Mouse (Mus musculus) B cell, adult 2 months (primary cell): ENCODE results near the gene Dysf.

Experiments used
- DNase-seq, 2 experiments: peaks; one replicate each; pipeline ENCODE4 v3.0.0; 2022

The Dysf gene

DNA sequence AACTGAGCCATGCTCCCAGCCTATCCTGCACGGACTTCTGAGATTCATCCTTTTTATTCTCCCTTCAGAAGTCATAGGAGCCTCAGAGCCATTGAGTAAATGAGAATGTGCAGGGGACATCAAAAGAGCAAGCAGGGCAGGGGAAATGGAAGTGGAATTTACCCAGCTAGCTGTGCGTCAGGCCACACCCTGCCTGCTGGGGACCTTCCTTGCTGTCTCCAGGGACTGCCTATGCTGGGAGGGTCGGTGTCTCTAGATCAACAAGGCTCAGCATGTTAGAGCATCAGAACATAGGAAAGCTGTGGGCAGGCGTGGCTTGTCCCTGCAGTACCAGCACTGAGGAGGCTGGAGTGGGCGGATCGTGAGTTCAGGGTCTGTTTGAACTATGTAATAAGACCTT is 42.6 kb downstream of the Dysf start:
- DNase-seq = no peak

DNA sequence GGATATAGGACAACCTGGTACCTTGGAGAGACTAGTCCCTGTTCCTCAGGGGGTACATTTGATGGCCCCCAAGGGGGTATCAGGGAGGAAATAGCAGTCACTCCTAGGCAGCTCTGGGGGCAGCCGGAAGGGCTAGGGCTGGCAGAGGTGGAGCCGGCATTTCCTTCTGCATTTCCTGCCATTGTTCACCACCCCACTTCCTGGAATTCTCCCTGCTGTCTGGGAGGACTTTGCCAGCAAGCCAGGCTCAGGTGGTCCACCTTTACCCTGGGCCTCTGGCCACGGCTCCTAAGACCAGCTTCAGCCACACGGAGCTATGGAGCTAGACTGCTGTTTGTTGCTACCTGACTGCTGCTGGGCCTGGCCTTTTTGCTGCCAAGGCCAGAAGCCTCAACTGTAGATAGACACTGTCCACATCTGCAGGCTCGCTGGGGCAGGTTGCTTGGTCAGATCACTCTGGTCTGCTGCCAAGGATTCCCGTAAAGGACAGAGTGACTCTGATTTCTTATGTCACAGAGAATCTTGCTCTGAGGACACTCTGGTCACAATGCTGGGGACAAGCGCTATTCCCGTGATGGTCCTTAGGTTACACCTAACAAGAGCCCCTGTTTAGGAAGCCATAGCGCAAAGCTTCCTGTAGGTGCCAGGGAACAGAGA is 45.6 kb downstream of the Dysf start:
- no peak for DNase-seq

DNA sequence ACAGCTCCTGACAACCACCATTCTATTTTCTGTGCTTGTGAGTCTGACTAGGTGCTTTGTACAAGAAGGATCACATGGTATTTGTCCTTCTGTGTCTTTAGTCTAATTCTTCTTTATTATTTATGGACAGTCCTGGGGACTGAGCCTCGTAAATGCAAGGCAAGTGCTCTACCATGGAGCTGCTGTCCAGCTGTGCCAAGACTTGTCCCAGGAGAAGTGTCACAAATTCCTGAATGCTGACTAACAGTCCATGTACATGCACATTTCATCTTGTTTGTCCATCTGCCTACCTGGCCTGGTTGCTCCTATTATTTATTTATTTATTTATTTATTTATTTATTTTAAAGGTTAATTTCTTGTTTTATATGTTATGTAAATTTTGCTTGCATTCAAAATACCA is 47.2 kb downstream of the Dysf start:
- DNase-seq = no peak

DNA sequence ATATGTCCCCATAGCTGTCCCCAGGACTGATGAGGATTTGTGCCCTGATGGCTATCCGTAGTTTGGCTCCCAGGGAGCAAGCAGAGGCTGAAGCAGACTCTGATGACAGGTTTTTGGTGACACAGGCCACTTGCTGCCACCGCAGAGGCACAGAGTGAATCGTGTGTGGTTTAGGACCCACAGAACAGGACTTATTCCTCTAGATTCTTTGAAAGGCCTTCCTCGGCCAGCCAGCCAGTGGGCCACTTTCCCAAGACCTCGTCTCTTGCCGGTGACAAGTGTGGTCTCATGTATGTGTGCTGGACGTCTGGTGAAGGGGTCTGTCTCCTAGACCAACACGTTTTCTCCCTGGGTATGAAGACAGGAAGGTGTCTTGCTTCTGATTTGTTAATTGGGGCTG is 48.8 kb downstream of the Dysf start:
- no peak for DNase-seq

DNA sequence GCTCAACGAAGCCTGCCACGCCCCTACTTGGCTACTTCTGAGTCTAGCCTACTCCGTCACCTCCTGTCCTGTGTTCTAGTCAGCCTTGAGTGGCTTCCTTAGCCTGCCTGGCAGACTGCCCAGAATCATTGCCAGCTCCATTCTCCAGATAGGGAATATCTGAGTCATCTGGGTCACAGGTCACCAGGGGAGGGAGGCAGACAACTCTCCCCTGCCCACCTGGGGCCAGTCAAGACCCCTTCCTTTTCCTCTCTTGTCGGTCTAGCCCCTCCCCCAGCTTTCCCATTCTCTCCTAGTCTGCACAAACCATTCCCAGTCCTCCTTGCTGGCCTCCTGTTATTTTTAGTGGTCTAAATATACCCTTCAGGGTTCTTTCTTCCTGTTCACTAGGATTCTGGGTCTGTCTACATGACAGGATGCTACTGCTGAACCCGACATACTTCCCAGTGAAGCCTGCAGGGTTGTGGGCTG is 50.3 kb downstream of the Dysf start:
- DNase-seq = no peak

DNA sequence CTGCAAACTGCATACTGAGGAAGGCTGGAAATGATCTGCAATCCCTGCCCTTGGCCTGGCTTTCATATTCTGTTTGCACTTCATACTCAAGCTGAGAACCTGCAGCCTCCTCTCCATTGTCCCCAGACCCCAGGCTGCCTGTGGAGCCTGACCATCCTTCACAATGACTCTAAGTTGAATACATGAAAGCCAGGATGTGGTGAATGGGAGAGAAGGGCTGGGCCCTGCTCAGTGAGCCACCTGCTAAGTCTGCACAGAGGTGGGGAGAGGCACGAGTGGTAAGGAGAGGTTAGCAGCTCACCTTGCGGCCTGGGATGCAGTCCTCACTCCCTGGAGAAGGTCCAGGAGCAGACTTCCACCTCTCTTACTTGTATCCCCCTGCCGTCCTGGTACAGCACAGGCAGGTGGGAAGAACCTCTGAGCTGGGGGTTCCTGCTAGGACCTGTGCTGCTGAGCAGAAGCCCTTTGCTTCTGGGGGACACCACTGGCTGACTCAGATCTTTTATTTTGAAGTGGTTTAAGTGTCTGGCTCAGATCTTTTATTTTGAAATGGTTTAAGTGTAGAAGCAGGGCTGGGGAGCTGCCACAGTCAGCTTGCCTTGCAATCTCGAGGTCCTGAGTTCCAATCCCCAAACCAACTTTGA is 51.5 kb downstream of the Dysf start:
- DNase-seq = no peak

DNA sequence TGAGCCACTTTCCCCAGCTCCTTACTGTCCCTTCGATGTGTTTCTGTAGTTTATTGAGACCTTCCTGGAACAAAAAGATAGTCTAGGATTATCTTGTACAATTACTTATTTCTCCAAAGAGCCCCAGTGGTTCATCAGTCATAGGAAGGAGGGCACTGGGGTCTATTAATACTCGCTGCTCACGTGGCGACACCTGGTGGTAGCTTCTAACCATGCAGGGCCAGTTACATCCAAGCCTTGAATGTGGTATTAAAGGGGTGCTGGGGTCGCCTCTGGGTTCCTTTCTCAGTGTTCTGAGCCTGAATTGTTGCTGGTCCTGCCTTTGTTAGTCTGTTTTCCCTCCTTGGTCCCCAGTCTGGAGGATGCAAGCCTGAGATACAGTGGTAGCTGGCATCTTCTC is 52.9 kb downstream of the Dysf start:
- DNase-seq = peak; percentile 65 to 67

DNA sequence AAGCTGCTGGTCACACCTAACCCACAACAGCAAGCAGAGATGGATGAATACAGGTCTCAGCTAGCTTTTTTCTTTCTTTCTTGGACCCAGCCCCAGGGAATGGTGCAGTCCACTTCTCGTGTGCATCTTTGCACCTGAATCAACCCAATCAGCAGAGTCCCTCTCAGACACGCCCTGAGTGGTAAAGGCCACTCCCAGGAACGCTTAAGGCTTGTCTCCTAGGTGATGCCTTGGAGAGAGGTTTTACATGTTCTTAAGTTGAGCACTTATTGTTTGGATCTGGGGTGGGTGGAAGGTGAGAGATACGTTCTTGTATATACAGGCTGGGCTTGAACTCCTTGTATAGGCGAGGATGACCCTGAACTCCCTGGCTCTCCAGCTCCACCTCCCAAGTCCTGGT is 54.2 kb downstream of the Dysf start:
- no peak for DNase-seq

DNA sequence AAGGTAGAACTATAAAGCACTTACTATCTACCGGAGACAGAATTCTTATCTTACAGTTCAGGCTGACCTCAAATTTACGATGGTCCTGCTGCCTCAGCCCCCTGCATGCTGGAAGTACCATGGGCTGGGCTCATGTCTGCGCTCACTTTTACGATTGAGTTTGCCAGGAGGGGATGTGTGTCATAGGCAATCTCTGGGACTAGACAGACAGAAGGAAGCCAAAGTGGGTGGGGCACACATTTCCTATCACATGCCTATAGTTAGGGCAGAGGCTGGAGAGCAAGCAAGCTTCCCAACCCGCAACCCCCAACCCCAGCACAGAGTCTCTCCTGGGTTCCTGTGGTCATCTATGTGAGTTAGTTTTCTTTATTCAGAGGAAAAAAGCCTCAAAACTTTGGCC is 59.8 kb downstream of the Dysf start:
- no peak for DNase-seq

DNA sequence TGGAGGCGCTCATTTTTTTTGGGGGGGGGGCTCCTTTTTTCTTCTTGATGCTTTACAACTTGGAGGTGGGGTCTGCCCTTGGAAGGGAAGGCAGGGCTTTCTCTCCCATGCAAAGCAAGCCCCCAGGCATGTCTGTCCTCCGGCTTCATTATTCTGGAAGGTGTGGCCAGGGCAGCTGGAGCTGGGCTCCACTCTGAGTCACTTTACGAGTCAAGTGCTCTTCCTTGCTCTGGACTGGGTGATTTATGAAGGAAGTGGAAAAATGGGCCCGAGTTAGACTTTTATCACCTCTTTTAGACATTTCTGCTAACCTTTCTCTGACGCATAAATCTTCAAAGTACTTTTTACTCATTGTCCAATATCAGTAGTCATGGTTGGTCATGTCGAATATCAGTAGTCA is 61.9 kb downstream of the Dysf start:
- DNase-seq = no peak

DNA sequence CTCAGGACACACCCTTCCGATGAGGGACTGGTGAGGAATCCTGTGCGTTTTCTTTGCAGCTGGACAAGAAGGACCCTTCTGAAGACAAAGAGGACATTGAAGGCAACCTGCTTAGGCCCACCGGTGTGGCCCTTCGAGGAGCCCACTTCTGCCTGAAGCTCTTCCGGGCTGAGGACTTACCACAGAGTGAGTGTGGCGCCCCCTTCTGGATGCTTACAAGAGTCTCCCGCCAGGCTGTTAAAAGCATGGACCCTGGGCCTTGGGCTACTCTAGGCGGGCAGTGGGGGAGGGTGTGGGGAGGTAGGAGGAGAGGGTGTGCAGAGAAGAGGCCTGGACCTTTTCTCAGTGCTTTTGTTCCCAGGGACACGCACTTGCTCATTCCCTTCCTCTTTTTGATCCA is 64.2 kb downstream of the Dysf start:
- DNase-seq = peak in 1 of 2 experiments; percentile 13

DNA sequence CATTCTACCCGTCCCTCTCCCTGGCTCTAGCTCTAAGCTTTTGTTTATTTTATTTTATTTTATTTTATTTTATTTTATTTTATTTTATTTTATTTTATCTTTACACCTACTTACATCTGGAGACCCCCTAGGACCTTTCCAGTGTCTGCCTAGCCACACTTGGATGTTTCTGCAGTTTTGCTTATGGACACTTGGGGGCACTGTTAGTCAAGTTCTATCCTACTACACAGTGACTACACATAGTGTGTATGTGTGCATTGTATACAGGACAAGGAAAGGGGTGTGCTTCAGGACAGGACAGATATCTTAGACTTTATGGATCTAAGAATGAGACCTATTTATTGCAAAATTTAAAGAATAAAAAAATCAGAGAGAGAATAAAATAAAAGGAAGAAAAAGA is 69.8 kb downstream of the Dysf start:
- peak; percentile 16 to 21 for DNase-seq

DNA sequence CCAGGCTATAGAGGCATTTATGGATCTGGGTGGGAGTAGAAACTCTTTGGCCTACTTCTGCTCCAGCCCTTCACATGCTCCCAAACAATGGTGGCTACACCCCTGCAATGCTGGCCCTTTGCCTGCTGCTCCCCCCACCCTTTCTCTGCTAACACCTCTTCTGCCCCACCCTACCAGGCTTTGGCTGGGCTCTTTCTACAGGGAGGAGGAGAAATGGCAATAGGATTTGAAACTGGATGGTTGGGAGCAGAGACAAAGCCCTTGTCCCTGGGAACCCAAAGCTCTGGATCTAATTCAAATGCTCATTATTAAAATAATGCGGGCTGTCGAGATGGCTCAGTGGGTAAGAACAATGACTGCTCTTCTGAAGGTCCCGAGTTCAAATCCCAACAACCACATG is 72.2 kb downstream of the Dysf start:
- no peak for DNase-seq

DNA sequence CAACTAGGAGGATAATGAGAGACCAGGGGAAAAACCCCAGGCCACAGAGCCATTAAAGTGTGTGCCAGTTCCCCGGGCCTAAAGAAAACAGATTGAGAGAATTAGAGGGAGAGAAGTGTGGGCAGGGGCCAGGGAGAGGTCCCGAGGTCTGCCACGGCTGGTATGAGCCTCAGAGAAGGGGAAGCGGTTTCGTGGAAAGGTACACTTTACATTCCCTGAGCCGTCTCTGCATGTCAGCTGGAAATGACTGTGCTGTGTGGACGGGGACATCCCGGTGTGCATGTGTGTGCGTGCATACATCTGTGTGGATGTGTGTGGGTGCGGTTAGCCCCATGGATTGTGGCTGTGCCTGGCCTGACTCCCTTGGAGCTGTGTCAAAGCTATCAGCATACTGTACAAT is 76.4 kb downstream of the Dysf start:
- DNase-seq = no peak

DNA sequence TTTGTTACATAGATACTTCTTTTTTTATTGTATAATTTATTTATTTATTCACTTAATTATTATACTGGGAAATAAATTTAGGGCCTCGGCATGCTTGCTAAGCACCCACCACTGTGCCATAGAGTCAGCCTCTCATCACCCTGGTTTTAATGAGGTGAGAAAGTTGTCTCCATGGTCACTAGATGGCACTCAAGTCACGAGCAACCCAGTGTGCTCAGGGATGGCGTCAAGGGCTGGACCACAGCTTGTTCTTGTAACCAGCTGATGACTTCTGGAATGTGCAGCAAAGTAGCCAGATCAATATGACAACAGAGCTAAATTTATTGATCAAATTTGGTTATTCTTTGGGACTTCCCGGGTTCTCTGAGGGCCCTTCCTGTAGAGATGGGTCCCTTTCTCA is 85.1 kb downstream of the Dysf start:
- no peak for DNase-seq

DNA sequence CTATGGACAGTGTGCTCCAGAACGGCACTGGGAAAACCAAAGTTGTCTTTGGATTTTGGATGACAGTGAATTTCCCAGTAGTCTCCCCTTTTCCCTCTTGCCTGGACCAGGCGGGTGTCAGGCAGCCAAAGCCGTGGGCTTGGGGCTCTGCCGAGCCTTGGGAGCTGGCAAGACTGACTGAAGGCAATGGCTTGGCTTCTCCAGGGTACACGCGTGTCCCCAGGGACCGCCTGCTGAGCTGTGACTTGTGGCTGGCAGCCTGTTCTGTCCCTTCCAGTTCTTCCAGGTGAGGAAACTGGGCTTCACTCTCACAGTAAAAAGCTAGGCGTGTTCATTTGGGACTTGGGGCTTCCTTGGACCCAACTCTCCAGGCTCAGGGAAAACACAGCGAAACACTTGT is 86.1 kb downstream of the Dysf start:
- DNase-seq = no peak

DNA sequence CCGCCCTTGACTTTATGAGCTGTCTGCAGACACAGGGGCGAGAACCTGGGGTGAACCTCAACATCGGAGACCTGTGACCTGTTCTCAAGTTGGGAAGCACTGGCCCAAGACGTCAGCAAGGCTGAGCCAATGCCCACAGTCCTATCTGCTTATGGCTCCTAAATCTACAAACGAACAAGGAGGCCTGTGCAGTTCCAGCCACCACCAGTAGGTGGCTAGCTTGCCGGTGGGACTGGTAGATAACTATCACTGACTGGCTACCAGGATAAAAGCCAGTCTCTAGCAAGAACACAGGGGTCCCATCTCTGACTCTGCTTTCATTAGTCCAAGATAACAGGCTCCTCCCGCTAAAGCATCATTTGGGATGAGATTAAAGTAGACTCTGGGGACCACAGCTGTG is 86.6 kb downstream of the Dysf start:
- DNase-seq = peak; percentile 71 to 72

DNA sequence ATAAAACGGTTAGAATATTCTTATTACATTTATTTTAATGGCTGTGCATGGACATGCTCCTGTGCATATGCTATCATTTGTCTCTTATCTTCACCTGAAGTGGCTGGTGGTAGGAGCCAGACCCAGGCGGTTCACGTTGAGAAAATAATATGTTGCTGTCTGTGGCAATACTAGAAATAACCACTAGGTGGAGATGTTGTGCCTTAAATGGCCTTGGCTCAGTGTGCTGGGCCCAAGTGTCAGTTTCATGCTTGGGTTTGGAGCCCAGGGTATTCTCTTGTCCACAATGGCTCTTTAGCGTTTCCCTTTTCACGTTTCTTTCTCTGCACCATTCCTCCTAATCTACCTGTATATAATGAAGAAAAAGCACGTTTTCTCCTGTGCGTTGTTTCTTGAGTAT is 87.5 kb downstream of the Dysf start:
- peak; percentile 35 to 37 for DNase-seq

DNA sequence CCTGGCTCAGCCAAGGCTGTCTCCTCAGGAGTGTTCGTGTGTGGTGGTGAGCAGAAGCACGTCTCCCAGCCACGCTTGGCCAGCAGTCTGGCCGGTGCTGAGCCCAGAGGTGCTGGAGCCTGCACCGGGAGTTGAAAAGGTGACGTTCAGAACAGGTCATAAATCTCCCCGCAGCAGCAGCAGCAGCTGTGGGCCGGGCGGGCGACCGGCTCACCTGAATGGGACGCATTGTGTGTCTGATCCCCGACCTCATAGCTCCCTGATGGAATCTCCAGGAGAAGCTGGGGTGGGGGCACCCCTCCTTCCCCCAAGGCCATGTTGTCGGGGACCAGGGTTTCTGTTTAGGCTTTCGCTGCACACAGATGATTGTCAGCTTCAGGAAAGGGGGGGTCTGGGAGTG is 93.6 kb downstream of the Dysf start:
- DNase-seq = no peak

DNA sequence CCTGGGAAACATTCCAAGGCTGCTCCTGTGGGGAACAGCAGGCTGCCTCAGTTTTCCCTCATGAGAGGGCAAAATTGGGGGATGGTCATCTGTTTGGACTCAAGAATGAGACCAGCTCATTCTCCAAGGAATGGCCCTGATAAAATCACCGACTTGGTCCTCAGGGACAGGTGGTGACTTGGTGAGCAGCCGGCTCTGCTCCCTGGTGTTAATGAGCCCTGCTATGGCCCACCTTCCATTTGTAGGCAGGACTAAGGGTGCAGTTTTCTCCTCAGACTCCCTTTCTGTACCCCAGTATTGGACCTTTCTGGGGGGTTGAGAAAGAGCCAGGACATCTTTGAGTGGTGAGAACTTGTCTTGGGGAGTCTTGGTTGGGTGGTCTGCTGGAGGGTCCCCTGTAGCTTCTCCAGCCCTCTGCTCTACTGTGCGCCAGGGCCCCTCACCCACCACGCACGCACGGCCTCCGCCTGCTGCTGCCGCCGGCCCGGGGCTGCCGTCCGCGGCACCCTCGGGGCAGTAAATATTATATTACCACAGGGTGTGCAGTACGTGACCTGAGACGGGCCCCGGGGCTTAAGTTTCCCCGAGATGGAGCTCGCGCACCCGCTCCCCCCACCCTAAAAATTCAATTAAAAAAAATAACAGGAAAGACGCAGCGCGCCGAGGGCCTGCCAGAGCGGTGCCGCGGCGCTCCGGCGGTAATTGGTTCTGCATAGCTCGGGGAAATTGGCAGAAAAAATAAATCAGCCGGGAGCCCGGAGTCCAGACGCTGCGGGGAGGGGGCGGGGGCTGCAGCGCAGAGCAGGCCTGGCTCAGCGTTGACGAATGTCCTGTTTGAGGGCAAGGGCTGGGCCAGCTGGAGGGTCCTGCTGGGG is 97.0 kb downstream of the Dysf start:
- no peak for DNase-seq

DNA sequence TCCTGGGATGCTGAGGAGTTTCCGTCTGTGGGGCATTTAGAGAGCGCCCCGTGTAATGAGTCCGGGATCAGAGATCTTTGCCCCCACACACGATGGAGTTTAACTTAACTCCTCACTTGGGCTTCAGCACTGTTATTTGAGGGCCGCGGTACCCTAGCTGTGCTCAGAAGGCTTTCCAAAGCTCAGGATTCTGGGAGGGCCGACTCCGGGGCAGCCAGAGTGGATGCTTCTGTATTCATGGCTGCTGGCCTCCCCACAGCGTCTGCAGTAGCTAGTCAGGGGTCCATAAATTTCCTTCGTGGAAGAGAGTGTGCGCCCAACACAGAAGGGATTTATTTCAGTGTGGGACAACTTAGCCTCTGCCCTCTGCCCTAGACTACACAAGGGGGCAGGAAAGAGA is 97.7 kb downstream of the Dysf start:
- DNase-seq = no peak

DNA sequence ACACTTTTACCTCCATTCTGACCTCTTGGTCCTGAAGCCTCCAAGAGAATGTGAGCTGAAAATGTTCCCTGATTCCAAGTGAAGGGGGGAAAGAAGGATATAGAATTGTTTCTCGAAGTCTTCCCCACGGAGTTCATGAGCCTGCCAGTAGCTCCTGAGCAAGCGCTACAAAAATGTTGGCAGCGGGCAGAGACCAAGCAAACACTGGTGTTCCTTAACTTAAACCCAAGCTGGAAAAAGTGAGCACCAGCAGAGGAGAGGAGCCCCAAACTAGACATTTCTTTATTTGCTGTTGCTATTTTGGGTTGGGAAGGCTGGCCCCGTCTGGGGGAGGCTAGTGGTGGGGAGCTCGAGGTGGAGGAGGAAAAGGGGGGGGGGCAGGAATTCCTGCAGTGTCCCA is 102.0 kb downstream of the Dysf start:
- no peak for DNase-seq

DNA sequence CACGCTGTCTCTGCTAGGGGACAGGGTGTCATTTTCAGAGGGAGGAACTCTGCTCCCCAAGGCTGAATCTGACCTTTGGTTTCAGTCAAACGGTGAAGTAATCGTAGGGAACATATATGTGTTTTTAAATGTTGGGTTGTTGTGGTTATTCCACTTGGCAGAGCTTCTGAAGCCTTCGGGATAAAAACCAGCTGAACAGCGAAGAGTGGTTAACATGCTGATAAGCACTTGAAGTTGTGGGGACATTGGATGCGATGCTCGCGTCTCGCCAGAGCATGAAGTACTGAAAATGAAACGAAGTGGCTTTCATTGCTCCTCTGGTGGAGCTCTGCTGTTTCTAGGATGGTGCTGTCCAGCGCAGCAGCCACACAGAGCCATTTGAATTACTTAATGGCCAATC is 102.7 kb downstream of the Dysf start:
- no peak for DNase-seq
